Mouse (Mus musculus) ES-Bruce4 (cell line): ENCODE data around the gene Lce1a1.

Source experiments
- CTCF ChIP-seq: IDR thresholded peaks from one replicate; pipeline ENCODE4 v1.8.1; 2011; ENCODE audit warnings: low read depth, low read length
- EP300 ChIP-seq: IDR thresholded peaks from 2 replicates; pipeline ENCODE4 v1.6.1; 2011; ENCODE audit warnings: low read depth, low read length; ENCODE audit not compliant: insufficient read depth
- POLR2A ChIP-seq: IDR thresholded peaks from one replicate; pipeline ENCODE4 v1.8.1; 2011; ENCODE audit warnings: low read length; ENCODE audit not compliant: insufficient read depth

DNA sequence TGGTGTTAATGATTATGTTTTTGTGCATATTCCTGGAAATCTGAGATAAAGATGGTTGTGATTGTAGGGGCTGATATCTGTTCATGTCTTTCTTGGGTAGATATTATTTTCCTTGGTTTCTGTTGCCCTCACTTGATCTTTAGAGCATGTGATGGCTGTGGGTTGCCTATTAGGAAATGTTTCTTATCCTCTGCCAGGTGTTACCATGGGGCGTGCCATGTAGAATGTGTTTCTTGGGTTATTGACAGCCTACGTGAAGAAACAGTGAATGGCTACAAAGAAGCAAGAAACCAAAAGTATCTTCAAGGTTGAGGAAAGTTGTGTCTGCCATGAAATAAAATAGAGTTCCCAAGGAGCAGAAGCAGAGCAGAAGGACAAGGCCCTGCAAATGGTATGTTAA, 49.7 kb downstream of the Lce1a1 start:
- TF ChIP-seq EP300 (no peak), POLR2A (no peak), CTCF (no peak)
